ENCODE assay signal across 11 mouse cellular contexts in genomic region chr13:64373695-64374094, GRCm38 (mm10). TPM values are rescaled to one million over a fixed set of nuclear protein-coding genes. Genes with fewer than 3 reads are reported as not detected.
DNase-seq lines count a peak whose midpoint lies in the region; ATAC-seq lines count a peak whose summit lies in the region.
"Had no signal": no experiment of that assay in that cellular context is flagged by ENCODE, and none has a peak within 500 bp of the region (broad histone marks: within the 10 kb centered on the region; RNA-seq: fewer than 3 reads in every experiment).

No protein-coding gene starts in this region.

- DNase-seq in kidney, adult 8-10 months = peak; percentile 13 to 16
- peak; percentile 28 for DNase-seq in urinary bladder, postnatal 14 days (ENCODE audit: low spot score)
- DNase-seq in urinary bladder, adult 2 months (ENCODE audit: low spot score) = no peak
- peak; percentile 21 for DNase-seq in telencephalon, adult 2 months (ENCODE audit: low read depth, low spot score)
- no peak for DNase-seq in cerebellum, postnatal 36 days
- DNase-seq: cerebellum, adult 11-12 months; thymus, postnatal 14 days had no signal

- H3K27me3 ChIP-seq in kidney, embryonic 14.5 days (ENCODE audit: control insufficient read depth, insufficient read depth, low read length) = no peaks in the 10 kb centered on the region
- no peaks in the 10 kb centered on the region for H3K27me3 ChIP-seq in heart, embryonic 15.5 days

- no peak overlapping the region for H3K9ac ChIP-seq in kidney, embryonic 14.5 days (ENCODE audit: low read depth, low read length)
- no peak overlapping the region for H3K9ac ChIP-seq in heart, embryonic 15.5 days

- peaks cover 8% of the 10 kb centered on the region; the same call in 1 of the 2 replicates for H3K4me1 ChIP-seq in kidney, embryonic 14.5 days (ENCODE audit: control insufficient read depth, insufficient read depth, low read length)
- H3K4me1 ChIP-seq in heart, embryonic 15.5 days (replicated peaks) = peaks cover 20% of the 10 kb centered on the region

- no peak overlapping the region for H3K4me3 ChIP-seq in kidney, embryonic 14.5 days (ENCODE audit: low read length)
- H3K4me3 ChIP-seq in heart, embryonic 15.5 days = no peak overlapping the region

- H3K9me3 ChIP-seq in kidney, embryonic 14.5 days (ENCODE audit: control insufficient read depth, low read length) = no peaks in the 10 kb centered on the region
- no peaks in the 10 kb centered on the region for H3K9me3 ChIP-seq in heart, embryonic 15.5 days (replicated peaks)
- H3K9me3 ChIP-seq: G1E had no signal

- no peak for ATAC-seq in kidney, embryonic 14.5 days (ENCODE audit: low FRiP score, low TSS enrichment)
- ATAC-seq in heart, embryonic 15.5 days (replicated peaks; ENCODE audit: insufficient number of reproducible peaks, insufficient read depth, low FRiP score, low read depth) = no peak
- ATAC-seq in inflammation-experienced regulatory T-cells, adult 6 months = no peak

- H3K27ac ChIP-seq in kidney, embryonic 14.5 days (ENCODE audit: low read depth, low read length) = no peak overlapping the region
- H3K27ac ChIP-seq in heart, embryonic 15.5 days = 0 out of 2 replicates have a peak overlapping the region, but pooled peaks have one; percentile 25

- no peaks in the 10 kb centered on the region for H3K36me3 ChIP-seq in kidney, embryonic 14.5 days (ENCODE audit: control insufficient read depth, insufficient read depth, low read length)
- no peaks in the 10 kb centered on the region for H3K36me3 ChIP-seq in heart, embryonic 15.5 days
- H3K36me3 ChIP-seq: G1E had no signal

- WGBS in kidney, embryonic 14.5 days = 12% methylated on average over 1 of the region's 1 CpGs
- WGBS in heart, embryonic 15.5 days = 16% methylated on average over 1 of the region's 1 CpGs

- no peak overlapping the region for H3K4me2 ChIP-seq in kidney, embryonic 14.5 days (replicated peaks; ENCODE audit: low read depth, low read length)
- H3K4me2 ChIP-seq in heart, embryonic 15.5 days = no peak overlapping the region

RNA-seq across cellular contexts. Expression of gene Ctsl, which starts 3.0 kb away (rescaled TPM):
- 283 and 323 TPM in 2 replicates for polyA plus RNA-seq in kidney, embryonic 14.5 days (2014; fragmentation: Nextera tagmentation; extraction: Ambion mirVana)
- 265 and 306 TPM in 2 replicates for polyA plus RNA-seq in urinary bladder, adult 2 months (2012; rRNA removed)
- polyA plus RNA-seq in heart, embryonic 15.5 days (2015; fragmentation: Nextera tagmentation; extraction: Ambion mirVana) = 246 and 363 TPM in 2 replicates
- 10 to 100 TPM in 1 of 3 experiments, 1 to 10 TPM in 2; 2.3 to 10.7 (median 5.8) TPM for polyA plus RNA-seq in inflammation-experienced regulatory T-cells, adult 6 months (2017; shearing (Covaris generic))

RNA-seq across cellular contexts. Expression of gene Cdk20, which starts 58.4 kb away (rescaled TPM):
- 8.3 and 10.5 TPM in 2 replicates for polyA plus RNA-seq in kidney, embryonic 14.5 days (2014; fragmentation: Nextera tagmentation; extraction: Ambion mirVana)
- polyA plus RNA-seq in urinary bladder, adult 2 months (2012; rRNA removed) = 8.2 and 8.6 TPM in 2 replicates
- 6.0 and 10.5 TPM in 2 replicates for polyA plus RNA-seq in heart, embryonic 15.5 days (2015; fragmentation: Nextera tagmentation; extraction: Ambion mirVana)
- polyA plus RNA-seq in inflammation-experienced regulatory T-cells, adult 6 months (2017; shearing (Covaris generic)) = 1 to 10 TPM; 1.1 to 5.9 (median 3.5) TPM

Comparison
In these comparisons a context has a peak if more than half of its experiments do, and no peak if none do; other contexts are left out.
1. DNase-seq: peak in kidney, adult 8-10 months (2 of 2), urinary bladder, postnatal 14 days (single experiment) and telencephalon, adult 2 months (single experiment); none in urinary bladder, adult 2 months (single experiment) and cerebellum, postnatal 36 days (0 of 2).
2. RNA of gene Ctsl, which starts 3.0 kb away (polyA plus RNA-seq): 283 to 323 TPM in kidney, embryonic 14.5 days, 265 to 306 TPM in urinary bladder, adult 2 months and 246 to 363 TPM in heart, embryonic 15.5 days; 2.3 to 10.7 TPM in inflammation-experienced regulatory T-cells, adult 6 months; every median in the first group is over 10 times any median in the second.